Mouse (Mus musculus) urinary bladder, adult 2 months (tissue): ENCODE measurements at regions not wholly inside any gene's neighbourhood (a gene's known extent, or its start where the extent isn't known, plus 50 kb on each side); places are given as distances from the start of the nearest gene placed in this dataset.

ENCODE experiments used
- DNase-seq: peaks from one replicate; pipeline ENCODE4 v3.0.0; 2022; ENCODE audit warnings: low spot score

- DNase-seq = no peak
Measured at GRCm38 (mm10) chr3:149625497-149625896, 635.1 kb upstream of the Adgrl2 start.

DNA sequence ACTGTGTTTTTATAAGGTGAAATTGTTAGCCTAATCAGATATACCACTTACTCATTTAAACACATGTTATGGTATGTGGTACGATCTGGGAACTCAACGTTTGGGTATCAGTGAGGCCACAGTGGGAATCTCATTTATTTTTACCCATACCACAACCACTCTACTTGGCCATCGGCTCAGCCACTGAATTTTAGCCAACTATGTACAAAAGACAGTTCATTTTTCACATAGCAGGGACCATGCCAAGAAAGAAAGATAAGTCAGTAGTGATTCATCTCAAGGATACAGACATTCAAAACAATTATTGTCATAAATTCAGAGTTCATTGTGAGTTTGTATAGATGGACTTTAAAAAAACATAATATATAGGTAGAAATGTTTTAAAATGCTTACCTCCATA is 634.7 kb upstream of the Adgrl2 start:
- no peak for DNase-seq

DNA sequence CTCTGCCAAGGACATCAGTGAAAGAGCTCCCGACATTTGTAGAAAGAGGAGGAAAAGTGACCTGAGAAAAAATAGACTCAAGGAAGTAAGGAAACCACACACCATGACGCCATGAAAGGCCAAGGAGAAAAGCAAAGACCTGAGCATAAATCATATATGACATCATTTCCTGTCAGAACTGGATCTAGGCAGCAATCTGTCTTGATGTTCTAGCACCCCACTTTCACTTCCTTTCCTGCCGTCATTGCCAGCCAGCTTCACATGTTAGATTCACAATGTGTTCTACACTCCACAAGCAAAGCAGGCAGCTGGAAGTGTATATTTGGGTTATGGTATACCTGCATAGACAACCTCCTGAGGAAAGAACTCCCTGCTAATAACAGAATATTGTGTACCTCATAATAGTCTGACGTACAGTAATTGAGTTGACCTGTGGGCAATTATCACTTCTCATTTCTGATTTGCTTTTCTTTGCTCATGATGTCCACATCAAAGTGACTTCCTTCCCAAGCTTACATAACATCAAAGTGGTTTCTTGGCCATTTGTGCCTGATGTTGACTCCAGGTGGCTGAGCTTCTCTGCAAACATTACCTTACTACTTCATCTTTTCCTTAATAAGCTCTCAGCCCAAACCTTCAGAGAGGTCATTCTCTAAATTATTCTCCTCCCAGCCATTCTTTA is 633.6 kb upstream of the Adgrl2 start:
- no peak for DNase-seq

GRCm38 (mm10) chr3:149603865-149604264 is 613.5 kb upstream of the Adgrl2 start:
- no peak for DNase-seq

DNA sequence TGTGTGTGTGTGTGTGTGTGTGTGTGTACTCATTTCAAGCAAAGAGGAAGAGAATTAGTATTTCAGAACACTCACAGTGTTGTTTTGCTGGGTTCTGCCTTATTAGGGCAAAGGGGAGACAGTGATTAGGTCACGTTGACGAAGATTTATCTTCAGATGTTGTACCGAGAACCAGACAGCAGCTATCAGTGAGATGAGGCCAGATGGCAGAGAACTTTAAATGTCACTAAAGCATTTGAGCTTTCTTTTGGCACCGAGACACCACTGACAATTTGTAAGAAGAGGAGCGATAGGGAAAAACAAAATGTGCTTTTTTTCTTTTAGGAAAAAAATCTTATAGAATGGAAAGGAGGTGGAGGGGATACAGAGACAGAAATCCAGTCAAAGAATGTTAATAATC is 610.9 kb upstream of the Adgrl2 start:
- no peak for DNase-seq

DNA sequence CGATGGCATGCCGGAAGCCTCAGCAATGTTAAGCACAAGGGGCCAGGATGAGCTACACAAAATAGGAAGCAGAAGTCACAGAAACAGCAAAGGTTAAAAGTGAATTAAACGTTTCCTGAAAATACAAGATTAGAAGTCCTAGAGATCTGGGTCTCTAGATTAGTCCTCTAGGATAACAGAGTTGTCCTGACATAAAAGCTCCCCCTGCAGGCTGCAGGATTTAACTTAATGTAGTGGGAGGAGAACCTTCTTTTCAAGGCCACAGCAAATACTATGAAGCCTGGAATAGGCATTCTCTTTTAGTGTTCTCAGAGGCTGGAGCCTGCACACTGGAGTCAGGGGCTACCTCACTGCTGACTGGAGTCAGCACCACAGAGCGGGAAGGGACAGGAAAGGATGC is 604.1 kb upstream of the Adgrl2 start:
- no peak for DNase-seq

DNA sequence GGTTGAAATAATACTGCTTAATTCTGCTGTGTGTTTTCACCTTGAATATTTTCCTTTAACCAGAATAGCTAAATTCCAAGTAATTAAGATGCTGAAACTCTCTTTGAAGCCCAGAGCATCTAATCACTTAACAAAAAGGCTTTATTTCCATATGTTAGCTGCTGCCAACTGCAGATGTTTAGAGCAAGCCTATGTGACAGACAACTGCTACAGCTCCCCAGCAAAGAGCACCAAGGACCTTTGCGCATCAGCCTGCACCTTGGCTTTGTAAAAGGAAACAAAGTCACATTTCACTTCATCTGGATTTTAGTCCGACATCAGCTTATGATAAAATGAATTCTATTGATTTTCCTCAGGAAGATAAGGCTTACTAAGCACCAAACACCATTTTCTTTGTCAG is 595.4 kb upstream of the Adgrl2 start:
- DNase-seq = no peak

- DNase-seq = no peak
Measured at GRCm38 (mm10) chr3:149581141-149581540, 590.8 kb upstream of the Adgrl2 start.

DNA sequence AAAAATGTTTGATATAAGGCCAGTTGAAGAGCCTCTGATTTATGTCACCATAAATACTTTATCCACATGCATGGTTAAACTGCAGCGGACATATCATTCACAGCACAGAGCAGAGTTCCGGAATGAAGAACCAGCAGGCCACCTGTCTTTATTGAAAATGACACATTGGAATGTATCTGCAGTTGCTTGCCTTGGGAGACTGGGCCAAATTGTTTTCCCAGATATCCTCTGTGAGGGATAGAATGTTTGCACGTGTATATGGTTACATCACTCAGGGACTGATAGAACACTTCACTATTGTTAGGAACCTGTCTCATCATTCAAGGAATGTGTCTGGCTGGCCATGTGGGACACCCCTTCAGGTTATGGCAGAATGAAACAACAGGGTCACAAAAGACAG is 585.3 kb upstream of the Adgrl2 start:
- no peak for DNase-seq

- DNase-seq = no peak
Measured at GRCm38 (mm10) chr3:149566853-149567252, 576.5 kb upstream of the Adgrl2 start.

DNA sequence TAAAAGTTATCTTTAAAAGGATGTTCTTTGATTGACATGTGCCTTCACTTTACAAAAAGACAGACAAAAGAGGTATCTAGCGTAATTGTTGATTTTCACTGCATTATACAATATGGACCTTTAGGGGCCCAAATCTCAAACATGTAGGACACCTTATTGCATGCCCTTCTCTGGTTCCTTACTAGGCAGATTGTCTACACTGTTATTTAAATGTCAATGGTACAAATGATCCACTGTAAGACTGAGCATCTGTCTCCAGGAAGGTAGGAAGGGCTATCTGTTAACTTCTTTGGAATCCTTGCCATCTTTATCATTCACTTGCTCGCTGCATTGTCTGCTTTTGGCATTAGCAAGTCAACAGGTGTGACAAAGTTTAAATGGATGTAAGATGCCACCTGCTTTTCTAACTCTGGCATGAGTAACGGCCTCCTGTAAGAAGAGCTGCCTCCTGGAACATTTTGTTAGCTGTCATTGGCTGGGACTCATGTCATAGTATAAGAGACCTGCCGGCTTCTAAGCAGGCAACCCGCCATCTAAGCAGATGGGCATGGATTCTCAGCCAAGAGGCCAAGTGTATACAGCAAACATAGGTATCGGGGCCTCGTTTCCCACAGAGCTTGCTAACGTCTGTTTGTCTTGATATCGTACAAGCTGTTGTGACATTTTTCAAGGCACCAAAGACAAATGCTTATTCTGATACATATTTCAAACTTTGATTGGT is 560.0 kb upstream of the Adgrl2 start:
- no peak for DNase-seq

DNA sequence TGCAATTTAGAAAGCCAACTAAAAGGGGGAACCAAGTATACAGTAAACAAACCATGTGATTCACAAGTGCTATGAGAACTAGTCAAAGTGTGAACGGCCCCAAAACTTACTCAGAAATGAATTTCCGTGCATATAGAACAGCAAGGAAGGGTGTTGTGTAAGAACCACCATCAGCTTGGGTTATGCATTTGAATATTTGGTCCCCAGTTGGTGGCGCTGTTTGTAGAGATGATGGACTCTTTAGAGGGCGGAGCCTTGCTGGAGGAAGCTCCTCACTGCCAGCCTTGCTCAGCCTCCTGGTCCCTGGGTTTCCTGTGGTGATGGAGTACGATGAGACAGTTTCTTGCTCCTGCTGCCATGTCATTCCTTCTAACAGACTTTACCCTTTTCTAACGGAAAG is 556.7 kb upstream of the Adgrl2 start:
- DNase-seq = no peak

GRCm38 (mm10) chr3:149546256-149546655 is 555.9 kb upstream of the Adgrl2 start:
- no peak for DNase-seq

DNA sequence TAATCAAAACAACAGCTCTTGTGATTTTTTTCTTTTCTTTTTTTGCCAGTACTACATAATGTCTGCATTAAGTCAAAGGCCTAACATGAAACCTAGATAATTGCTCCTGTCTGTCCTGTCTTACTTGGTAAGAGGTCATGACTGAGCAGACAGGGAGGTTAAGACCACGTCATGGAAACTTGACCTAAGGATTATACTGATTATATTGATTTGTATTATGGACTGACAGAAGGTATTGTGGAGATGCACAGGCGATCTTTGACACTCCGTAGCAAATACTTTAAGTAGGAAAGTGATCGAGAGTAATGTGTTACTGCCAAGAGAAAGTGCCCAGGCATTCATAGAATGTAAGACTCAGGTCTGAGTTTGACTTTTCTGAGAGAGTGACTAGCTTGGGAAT is 543.8 kb upstream of the Adgrl2 start:
- DNase-seq = no peak

GRCm38 (mm10) chr3:149530026-149530607 is 539.8 kb upstream of the Adgrl2 start:
- no peak for DNase-seq

- DNase-seq = no peak
Measured at GRCm38 (mm10) chr3:149526509-149526908, 536.2 kb upstream of the Adgrl2 start.

- DNase-seq = no peak
Measured at GRCm38 (mm10) chr3:149519575-149519929, 529.2 kb upstream of the Adgrl2 start.

DNA sequence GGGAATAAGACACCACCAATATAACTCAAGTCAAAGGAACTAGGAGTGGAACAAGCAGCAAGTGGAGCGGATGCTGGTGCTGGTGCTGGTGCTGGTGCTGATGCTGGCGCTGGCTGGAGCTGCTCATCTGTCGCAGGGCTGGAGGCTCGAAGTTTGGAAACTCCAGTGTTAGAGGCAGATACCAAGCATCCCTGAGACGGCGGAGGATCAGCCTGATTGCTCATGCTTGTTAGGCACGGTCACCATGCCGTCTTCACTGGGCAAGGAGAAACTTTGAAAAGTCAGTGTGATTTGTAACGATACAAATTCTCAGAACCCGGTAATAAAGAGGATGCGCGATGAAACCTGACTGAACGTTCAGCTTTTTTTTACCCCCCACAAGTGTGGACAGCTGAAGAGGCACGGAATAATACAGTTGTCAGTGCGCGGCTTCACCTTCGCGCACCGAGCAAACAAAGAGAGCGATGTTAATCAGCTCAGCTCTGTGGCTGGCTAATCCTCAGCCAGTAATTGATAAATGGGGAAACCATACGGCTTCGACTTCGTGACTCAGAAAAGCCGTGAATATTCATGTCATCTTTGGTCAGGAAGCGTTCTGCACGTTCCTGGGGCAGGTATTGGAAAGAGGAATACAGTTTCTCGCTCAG is 528.7 kb upstream of the Adgrl2 start:
- no peak for DNase-seq

DNA sequence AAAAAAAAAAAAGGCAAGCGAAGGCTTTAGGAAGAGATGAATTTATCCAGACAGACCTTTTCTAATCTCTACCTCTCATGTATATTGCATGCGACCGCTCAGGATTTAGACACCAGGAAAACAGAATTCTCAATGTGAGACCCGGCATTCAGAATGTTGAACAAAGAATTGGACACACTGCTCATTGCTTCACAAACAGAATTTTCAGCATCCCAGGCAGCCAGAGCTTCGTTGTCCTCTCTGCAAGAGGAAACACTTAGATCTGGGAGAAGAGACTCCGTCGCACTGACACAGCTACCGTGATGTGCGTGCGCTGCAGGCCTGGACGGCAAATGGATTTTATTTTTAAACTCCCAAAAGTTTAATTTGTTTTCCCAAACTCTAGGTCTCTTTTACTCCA is 527.2 kb upstream of the Adgrl2 start:
- DNase-seq = no peak

- DNase-seq = no peak
Measured at GRCm38 (mm10) chr3:149509178-149509577, 518.8 kb upstream of the Adgrl2 start.

DNA sequence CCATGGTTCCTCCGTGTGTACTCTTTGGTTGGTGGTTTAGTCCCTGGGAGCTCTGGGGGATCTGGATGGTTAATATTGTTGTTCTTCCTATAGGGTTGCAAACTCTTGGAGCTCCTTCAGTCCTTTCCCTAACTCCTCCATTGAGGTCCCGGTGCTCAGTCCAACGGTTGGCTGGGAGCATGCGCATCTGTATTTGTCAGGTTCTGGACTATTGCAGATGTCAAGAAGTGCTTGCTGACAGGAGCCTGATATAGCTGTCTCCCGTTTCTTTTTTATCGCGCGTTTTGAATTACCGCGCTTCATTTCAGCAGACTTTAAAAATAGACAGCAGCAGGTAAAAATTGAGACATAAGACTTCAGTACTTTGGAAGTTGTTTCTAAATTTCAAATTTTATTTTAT is 518.3 kb upstream of the Adgrl2 start:
- no peak for DNase-seq

- DNase-seq = no peak
Measured at GRCm38 (mm10) chr3:149505692-149506091, 515.3 kb upstream of the Adgrl2 start.

GRCm38 (mm10) chr3:149503992-149504391 is 513.6 kb upstream of the Adgrl2 start:
- DNase-seq = no peak
